Mouse (Mus musculus): ENCODE data around the gene Gm21028. TPM values are rescaled to one million over a fixed set of nuclear protein-coding genes. Genes with fewer than 3 reads are reported as not detected.
"Not testable (repeated sequence)": the region's sequence is repeated elsewhere in the genome, so short reads cannot be mapped to it uniquely, and the experiment has no call there.

Gene Gm21028
- total RNA-seq (2021) = not detected

DNA sequence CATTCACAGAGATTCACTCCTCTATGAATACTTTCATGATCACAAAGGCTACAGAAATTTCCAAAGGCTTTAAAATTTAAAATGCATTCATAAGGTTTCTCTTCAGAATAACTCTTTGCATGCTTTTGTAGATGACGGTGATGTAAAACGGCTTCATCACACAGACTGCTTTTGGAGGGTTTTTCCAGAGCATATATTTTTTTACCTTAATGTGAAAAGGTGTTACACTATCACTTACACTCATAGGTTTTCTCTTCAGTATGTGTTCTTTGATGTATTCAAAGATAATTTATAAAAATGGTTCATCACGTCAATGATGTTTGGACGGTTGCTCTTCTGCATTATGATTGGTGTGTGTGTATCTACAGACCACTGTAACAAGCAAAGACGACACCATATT lies at the start of gene Gm21028:
Gene Gm21028, minus strand, starts transcription at position 101 of the 400 bp plus-strand sequence.
- intact Hi-C loops (cut with DNase I) = no loop called here
- no peak for DNase-seq

DNA sequence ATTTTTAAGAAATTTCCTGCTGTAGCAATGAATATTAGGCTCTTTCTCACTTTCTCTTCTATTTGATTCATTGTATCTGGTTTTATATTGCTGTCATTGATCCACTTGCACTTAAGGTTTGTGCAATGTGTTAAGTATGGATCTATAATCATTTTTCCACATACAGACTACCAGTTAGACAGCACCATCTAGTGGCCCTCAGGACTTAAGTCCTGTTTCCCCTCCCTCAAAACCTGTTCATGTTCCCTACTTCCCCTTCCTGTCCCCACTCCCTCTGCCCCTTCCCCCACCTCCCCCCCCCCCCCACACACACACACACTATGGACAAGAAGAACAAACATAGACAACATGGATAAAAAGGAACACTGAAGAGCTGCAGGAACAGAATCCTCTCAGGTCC lies 17.3 kb upstream of the Gm21028 start:
- DNase-seq; intact Hi-C loops (cut with DNase I): not testable (repeated sequence)

DNA sequence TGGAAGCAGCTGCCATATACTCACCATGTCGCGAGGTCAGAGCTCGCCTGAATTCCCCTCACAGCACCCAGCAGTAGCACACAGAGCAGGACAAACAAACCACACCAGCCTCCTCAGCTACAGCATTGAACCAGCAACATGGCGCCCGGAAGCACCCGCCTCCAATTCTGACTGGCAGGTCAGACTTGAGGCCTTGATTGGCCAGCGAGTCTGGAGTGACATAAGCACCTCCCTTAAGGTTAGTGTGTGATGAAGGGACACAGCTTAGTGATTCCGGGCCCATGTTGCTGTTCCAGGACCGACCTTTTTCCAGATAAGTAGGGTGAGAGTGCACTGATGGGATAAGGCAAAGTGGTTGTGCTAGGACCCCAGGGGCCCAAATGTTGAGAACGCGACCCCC lies 14.0 kb upstream of the Gm21028 start, which contains the start of gene Zfp977:
Gene Zfp977, minus strand, starts transcription at position 135 of the 400 bp plus-strand sequence.
- intact Hi-C loops (cut with DNase I); DNase-seq: not testable (repeated sequence)

DNA sequence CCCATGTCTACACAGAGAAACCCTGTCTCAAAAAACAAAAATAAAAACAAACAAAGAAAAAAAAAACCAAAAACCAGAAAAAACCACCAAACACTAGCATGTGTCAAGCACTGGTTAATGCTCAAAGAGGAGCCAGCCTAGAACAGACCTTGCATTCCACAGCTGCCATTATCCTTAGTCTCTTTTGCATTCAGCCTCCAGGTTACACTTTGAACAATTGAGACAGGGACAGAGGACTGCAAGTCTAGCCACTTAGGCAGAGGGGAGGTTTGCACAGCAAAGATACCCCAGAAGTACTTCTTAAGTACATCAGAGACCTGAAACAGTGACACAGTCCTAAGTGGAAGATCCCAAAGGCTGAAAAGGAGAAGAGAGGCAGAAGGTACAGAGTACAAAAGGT lies 12.9 kb upstream of the Gm21028 start:
- intact Hi-C loops (cut with DNase I); DNase-seq: not testable (repeated sequence)

DNA sequence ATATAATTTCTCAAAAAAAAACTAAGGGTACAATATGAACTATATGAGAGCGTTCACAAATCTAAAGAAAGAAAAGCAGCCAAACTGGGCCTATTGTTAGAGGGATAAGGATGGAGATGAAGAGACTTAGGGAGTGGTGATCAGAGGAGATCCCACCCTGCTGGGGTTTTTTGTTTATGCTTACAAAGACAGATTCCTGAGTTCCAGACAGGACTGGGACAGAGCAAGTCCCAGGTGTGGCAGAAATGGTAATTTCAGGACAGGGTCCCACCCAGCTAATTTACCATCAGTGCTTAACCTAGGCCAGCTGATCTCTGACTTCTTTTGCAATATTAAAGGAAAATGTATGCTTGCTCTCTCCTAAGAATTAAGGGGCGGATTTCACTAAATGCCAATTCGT lies 26.6 kb downstream of the Gm21028 start:
- intact Hi-C loops (cut with DNase I) = no loop called here
- DNase-seq = no peak

Small RNA genes within 50 kb of the gene (microRNA-seq; reads per million reads assigned to microRNA genes)
- 0 reads per million in 2 experiments for gene Gm24938

Other genes with a start within 250 kb of the Gm21028 start
- not detected for gene 4933421I07Rik, start 130.5 kb downstream of the Gm21028 start, total RNA-seq (2021)
- 1 to 10 TPM; 6.8 to 8.0 TPM for gene Zfp141, start 72.8 kb downstream of the Gm21028 start, total RNA-seq (2021)
- gene Zfp977, start 14.0 kb upstream of the Gm21028 start, total RNA-seq (2021) = 1 to 10 TPM in 1 of 2 experiments, under 1 TPM in 1; 0.72 to 1.2 TPM
- 1 to 10 TPM; 1.9 to 3.0 TPM for gene Zfp976, start 64.0 kb upstream of the Gm21028 start, total RNA-seq (2021)
- 1 to 10 TPM; 4.2 to 5.5 TPM for gene Zfp975, start 114.2 kb upstream of the Gm21028 start, total RNA-seq (2021)
- not detected for gene Gm17067, start 148.4 kb upstream of the Gm21028 start, total RNA-seq (2021)
- not detected for gene Vmn2r62, start 214.9 kb upstream of the Gm21028 start, total RNA-seq (2021)